Mouse (Mus musculus) cerebellum, adult 2 months (tissue): ENCODE results near the gene Wdr24.

Experiments
- CTCF ChIP-seq: fragments of 200-500 bp; IDR thresholded peaks from 2 replicates; pipeline ENCODE4 v1.5.1; 2011; ENCODE audit warnings: low read depth, mild to moderate bottlenecking, control low read depth, low read length, moderate library complexity, borderline replicate concordance; ENCODE audit not compliant: insufficient read depth
- POLR2A ChIP-seq: fragments of 200-500 bp; IDR thresholded peaks from 2 replicates; pipeline ENCODE4 v1.6.1; 2011; ENCODE audit warnings: low read length, control low read depth, borderline replicate concordance; ENCODE audit not compliant: insufficient read depth

DNA sequence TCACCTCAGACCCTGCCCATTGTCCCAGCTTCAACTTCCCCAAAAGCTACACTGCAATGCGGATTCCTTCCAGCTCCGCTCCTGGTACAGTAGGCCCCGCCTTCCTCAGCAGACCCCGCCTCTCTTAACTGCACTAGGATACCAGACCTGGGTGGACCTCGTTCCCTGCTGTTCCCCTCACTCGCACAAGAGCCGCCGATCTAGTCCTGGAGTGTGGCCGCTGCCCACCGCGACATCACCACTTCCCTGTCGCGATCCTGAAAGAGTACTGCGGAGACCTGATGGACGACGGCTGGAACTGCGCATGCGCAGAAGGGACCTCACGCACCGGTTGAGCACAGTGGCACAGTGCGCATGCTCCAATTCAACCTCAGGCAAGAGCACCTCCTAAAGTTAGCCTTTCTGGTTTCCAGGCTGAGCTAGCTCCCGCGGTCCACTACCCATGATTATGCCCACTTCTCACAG is 38.1 kb upstream of the Wdr24 start, which contains the start of gene Haghl:
- TF ChIP-seq POLR2A: peak; percentile 97
- no peak for TF ChIP-seq CTCF
